Mouse (Mus musculus): ENCODE data around the gene Igf1r. TPM values are rescaled to one million over a fixed set of nuclear protein-coding genes. Genes with fewer than 3 reads are reported as not detected.

The Igf1r gene
- polyA plus RNA-seq, 1 experiment from 2014 or later: 9.6 TPM

DNA sequence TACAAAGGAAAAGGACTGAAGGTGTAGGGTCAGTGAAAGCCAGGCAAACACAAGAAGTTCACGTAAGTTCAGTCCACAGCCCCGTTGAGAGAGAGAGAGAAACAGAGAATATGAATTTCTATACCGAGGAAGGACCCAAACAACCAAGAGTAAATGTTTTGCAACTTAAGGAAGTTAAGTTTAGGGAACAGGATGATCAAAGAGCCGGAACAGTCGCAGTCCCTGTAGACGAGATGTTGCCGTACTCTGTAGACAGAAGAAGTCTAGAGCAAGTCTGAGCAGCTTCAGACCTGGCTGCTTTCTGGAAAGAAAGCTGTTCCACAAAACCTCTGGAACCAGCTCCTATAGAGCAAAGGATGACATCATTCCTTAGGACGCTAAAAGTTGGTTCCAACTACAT is 160.0 kb downstream of the Igf1r start:
- ATAC-seq: no peak
- H3K27ac ChIP-seq: no peak overlapping the region
- peaks cover 56% of the 10 kb centered on the region for H3K4me1 ChIP-seq
- H3K4me2 ChIP-seq: no peak overlapping the region
- WGBS (ENCODE audit: insufficient replicate concordance): 65% methylated on average over 8 of the region's 8 CpGs
- no peaks in the 10 kb centered on the region for H3K36me3 ChIP-seq
- H3K9ac ChIP-seq: no peak overlapping the region
- H3K4me3 ChIP-seq: no peak overlapping the region
- no peaks in the 10 kb centered on the region for H3K9me3 ChIP-seq (replicated peaks)
- peaks cover 15% of the 10 kb centered on the region; the same call in 1 of the 2 replicates for H3K27me3 ChIP-seq (replicated peaks)

DNA sequence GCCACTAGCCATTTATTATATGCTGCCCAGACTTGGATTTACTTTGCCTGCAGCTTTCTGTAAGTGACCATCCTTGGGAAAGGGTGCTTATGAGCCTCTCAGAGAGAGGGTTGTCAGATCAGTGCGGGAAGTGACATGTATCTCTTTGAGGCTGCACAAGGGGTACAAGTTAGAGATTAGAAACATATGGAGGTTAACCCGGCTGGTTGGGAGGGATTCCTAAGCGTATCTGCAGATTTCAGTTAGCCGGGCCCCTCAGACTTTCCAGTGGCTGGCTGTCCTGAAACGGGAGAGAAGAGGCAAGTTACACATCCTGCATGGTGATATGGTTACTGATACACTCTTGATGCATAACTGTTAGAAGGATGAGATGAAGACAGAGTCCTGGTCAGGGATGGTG is 161.7 kb downstream of the Igf1r start:
- Histone ChIP-seq H3K36me3 (no peaks in the 10 kb centered on the region), H3K9me3 (replicated peaks) (no peaks in the 10 kb centered on the region), H3K4me1 (peaks cover 70% of the 10 kb centered on the region), H3K4me2 (peak overlapping the region; percentile 68), H3K9ac (no peak overlapping the region), H3K4me3 (0 out of 2 replicates have a peak overlapping the region, but pooled peaks have one; percentile 34), H3K27ac (0 out of 2 replicates have a peak overlapping the region, but pooled peaks have one; percentile 78), H3K27me3 (replicated peaks) (peaks cover 18% of the 10 kb centered on the region; the same call in 1 of the 2 replicates)
- 15% methylated on average over 5 of the region's 5 CpGs for WGBS (ENCODE audit: insufficient replicate concordance)
- ATAC-seq: peak; percentile 61

DNA sequence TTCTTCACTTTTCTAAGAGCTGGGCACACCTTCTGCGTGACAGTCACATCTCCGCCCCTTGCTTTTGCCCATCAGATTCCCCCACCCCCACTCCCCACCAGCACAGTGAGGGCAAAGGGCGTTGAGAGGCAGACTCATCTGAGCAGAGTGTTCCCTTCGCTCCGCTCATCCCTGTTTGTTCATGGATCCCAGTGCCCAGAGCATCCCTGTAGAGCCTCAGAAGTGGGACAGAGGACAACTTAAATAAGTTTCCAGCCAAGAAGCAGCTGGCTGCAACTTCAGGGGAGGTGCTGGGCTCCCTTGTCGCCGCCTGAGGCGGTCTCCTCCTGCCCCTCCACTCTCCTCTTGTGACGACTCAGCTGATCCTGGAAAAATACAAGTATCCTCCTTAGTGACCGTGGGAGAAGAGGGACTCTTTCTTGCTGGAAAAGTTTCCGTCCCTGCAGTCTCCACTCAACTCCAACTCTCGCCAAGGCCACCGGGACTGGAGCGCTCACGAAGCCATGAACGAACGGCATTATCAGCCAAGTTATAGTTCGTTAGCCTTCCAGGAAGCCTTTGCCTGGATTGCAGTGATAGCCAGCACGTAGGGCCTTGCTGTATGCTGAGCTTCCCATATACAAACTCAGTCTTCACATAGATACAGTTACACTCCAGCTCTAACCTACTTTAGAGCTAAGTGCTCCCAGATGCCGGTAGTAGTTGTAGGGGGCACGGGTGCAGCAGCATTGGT is 162.5 kb downstream of the Igf1r start:
- Histone ChIP-seq H3K4me3 (peak overlapping the region; percentile 34), H3K27me3 (replicated peaks) (peaks cover 15% of the 10 kb centered on the region; the same call in 1 of the 2 replicates), H3K4me1 (peaks cover 73% of the 10 kb centered on the region), H3K9me3 (replicated peaks) (no peaks in the 10 kb centered on the region), H3K36me3 (no peaks in the 10 kb centered on the region), H3K9ac (peak overlapping the region; percentile 64), H3K4me2 (peak overlapping the region; percentile 68), H3K27ac (peak overlapping the region; percentile 78)
- 29% methylated on average over 21 of the region's 21 CpGs for WGBS (ENCODE audit: insufficient replicate concordance)
- ATAC-seq: peak; percentile 83

DNA sequence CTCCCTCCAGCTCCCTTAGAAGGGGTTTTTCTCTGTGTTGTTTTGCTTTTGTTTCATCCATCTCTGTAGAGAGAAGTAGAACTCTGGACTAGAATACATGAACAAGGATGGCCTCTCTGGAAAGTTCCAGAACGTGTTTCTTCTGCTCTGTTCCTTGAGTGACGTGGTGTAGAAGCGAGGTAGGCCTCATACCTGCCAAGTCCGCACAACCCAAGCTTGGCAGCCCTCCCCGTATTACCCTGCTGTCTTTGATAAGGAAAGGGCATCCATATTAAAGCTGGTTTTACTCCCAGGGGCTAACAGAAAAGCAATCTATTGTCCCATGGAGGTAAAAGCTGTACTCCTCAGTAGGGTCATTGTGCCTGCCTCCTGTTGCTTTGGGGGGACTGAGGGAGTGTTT is 164.9 kb downstream of the Igf1r start:
- H3K27me3 ChIP-seq (replicated peaks): peaks cover 20% of the 10 kb centered on the region; the same call in 1 of the 2 replicates
- 74% methylated on average over 5 of the region's 5 CpGs for WGBS (ENCODE audit: insufficient replicate concordance)
- no peak overlapping the region for H3K4me3 ChIP-seq
- no peaks in the 10 kb centered on the region for H3K9me3 ChIP-seq (replicated peaks)
- H3K27ac ChIP-seq: no peak overlapping the region
- no peak overlapping the region for H3K4me2 ChIP-seq
- ATAC-seq: no peak
- H3K4me1 ChIP-seq: peaks cover 83% of the 10 kb centered on the region
- H3K36me3 ChIP-seq: no peaks in the 10 kb centered on the region
- H3K9ac ChIP-seq: no peak overlapping the region

DNA sequence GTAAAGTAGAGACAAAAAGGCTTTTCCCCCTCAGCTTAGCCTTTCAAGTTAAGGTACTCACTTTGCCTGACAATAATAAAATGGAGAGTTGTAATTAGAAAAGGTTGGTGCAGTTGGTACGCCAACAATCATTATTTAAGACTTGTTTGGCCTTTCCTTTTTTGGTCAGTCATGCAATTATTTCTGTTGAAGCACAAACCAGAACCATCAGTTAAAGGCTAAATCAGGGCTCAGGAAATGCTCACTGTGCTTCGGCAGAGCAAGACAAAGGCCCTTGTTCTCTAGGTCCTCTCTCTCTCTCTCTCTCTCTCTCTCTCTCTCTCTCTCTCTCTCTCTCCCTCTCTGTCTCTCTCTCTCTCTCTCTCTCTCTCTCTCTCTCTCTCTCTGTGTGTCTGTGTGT is 165.4 kb downstream of the Igf1r start:
- H3K27me3 ChIP-seq (replicated peaks): peaks cover 23% of the 10 kb centered on the region; the same call in 1 of the 2 replicates
- no peaks in the 10 kb centered on the region for H3K36me3 ChIP-seq
- no peak overlapping the region for H3K4me2 ChIP-seq
- no peak for ATAC-seq
- H3K27ac ChIP-seq: no peak overlapping the region
- WGBS (ENCODE audit: insufficient replicate concordance): 59% methylated on average over 2 of the region's 2 CpGs
- no peak overlapping the region for H3K4me3 ChIP-seq
- no peaks in the 10 kb centered on the region for H3K9me3 ChIP-seq (replicated peaks)
- H3K9ac ChIP-seq: no peak overlapping the region
- peaks cover 81% of the 10 kb centered on the region for H3K4me1 ChIP-seq

DNA sequence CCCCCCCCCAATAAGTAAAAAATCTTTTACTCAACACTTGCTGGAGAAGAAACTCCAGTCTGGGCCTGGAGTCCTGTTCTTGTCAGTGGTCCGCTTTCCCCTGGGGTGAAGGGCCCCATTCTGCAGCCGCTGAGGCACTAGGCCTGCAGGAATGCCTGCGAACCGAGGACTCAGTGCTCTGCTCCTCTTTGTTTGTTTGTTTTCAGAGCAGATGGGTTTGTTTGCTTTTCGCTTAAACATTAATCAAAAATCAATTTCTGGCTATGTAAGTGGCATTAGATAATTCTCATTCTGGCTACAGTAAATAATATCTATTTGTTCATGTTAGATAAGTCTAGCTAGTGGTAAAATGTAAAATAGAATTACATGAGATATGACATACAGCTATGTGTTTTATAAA is 167.0 kb downstream of the Igf1r start:
- peaks cover 25% of the 10 kb centered on the region; the same call in 1 of the 2 replicates for H3K27me3 ChIP-seq (replicated peaks)
- no peak overlapping the region for H3K9ac ChIP-seq
- H3K4me2 ChIP-seq: no peak overlapping the region
- no peak overlapping the region for H3K4me3 ChIP-seq
- H3K27ac ChIP-seq: no peak overlapping the region
- H3K4me1 ChIP-seq: peaks cover 65% of the 10 kb centered on the region
- H3K9me3 ChIP-seq (replicated peaks): no peaks in the 10 kb centered on the region
- ATAC-seq: no peak
- WGBS (ENCODE audit: insufficient replicate concordance): 77% methylated on average over 5 of the region's 5 CpGs
- no peaks in the 10 kb centered on the region for H3K36me3 ChIP-seq

DNA sequence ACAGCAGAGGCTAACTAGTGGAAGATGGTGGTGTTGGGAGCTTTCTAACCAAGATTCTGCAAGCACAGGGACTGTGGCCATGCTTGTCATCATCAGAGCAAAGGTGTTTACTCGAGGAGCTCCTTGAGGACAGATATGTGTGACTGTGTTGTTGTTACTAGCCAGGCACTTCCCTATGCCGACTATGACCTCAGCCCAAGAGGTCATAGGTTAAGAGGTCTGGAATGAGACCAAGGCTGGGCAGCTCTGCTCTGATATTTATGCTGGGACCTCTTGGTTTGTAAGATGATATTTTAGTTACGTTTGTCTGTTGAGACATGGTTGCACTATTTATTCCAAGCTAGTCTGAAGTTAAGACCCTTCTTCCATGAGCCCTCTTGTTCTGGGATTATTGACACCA is 169.8 kb downstream of the Igf1r start:
- no peak for ATAC-seq
- 45% methylated on average over 3 of the region's 3 CpGs for WGBS (ENCODE audit: insufficient replicate concordance)
- no peak overlapping the region for H3K4me2 ChIP-seq
- no peaks in the 10 kb centered on the region for H3K36me3 ChIP-seq
- H3K27ac ChIP-seq: no peak overlapping the region
- no peak overlapping the region for H3K9ac ChIP-seq
- H3K4me1 ChIP-seq: peaks cover 58% of the 10 kb centered on the region
- no peak overlapping the region for H3K4me3 ChIP-seq
- no peaks in the 10 kb centered on the region for H3K9me3 ChIP-seq (replicated peaks)
- H3K27me3 ChIP-seq (replicated peaks): peaks cover 24% of the 10 kb centered on the region; the same call in 1 of the 2 replicates

DNA sequence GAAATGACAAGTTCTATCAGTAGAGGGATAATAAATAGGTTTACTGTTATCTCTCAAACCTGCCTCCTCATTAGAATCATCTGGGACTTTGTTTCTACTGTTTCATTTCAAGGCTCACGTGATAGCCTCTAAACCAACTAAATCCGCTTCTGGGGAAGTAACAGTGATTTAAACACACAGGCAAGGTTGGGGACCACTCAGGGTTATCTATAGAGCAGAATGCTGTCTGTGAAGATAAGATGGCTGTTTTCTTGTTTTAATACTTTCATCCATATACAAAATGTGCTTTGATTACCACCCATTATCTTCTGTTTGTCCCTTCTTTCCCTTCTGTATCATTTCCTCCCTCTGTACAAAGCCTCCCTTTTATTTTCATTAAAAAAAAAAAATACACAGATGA is 172.7 kb downstream of the Igf1r start:
- Histone ChIP-seq H3K9me3 (replicated peaks) (no peaks in the 10 kb centered on the region), H3K27me3 (replicated peaks) (peaks cover 20% of the 10 kb centered on the region; the same call in 1 of the 2 replicates), H3K4me3 (no peak overlapping the region), H3K9ac (no peak overlapping the region), H3K4me1 (peaks cover 61% of the 10 kb centered on the region), H3K4me2 (no peak overlapping the region), H3K36me3 (no peaks in the 10 kb centered on the region), H3K27ac (no peak overlapping the region)
- 35% methylated on average over 2 of the region's 2 CpGs for whole genome bisulfite sequencing (ENCODE audit: insufficient replicate concordance)
- no peak for ATAC-seq

DNA sequence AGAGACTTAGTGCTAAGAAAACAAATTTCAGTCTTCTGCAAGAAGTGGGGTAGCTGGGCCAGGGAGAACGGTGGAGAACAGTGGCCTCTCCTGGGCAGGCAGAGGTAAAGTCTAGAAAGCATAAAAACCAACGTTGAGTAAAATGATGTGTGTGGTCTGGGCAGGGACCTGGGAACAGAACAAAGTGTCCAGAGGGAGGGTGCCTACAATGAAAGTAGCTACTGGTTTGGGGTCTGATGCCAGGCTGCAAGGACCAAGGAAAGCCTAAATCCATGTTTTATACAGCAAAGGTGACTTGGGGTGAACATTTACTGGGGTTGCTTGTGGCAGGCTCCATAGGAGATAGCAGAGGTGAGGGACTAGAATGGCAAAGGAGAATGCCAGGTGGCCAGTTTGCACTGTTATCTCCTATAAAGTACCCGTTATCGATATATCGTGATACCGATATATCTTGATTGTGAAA is 175.2 kb downstream of the Igf1r start:
- Histone ChIP-seq H3K9ac (peak overlapping the region; percentile 81; the same call in 1 of the 2 replicates), H3K4me2 (peak overlapping the region; percentile 87), H3K27ac (peak overlapping the region; percentile 97), H3K9me3 (replicated peaks) (no peaks in the 10 kb centered on the region), H3K4me3 (0 out of 2 replicates have a peak overlapping the region, but pooled peaks have one; percentile 69), H3K36me3 (no peaks in the 10 kb centered on the region), H3K4me1 (peaks cover 58% of the 10 kb centered on the region), H3K27me3 (replicated peaks) (peaks cover 11% of the 10 kb centered on the region; the same call in 1 of the 2 replicates)
- ATAC-seq: no peak
- 22% methylated on average over 6 of the region's 6 CpGs for WGBS (ENCODE audit: insufficient replicate concordance)

DNA sequence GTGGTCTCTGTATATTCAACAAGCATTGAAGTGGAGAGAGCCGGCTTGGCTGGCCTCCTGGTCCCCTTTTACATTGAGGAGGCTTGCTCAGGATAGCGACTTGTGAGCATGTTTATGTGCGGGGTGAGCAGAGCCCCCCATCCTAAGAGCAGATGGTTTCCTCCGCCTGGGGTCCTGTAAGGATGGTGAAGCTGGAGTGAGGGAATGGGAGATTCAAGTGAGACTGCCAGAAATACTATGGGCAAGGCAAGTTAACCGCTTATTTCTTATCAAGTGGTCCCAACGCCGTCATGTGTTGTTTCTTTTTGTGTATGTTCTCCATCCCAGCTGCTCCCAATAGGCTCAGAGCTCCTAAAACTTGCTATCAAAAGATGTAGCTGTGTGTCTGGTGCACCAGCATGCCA is 175.6 kb downstream of the Igf1r start:
- H3K4me1 ChIP-seq: peaks cover 62% of the 10 kb centered on the region
- no peak for ATAC-seq
- 15% methylated on average over 7 of the region's 7 CpGs for WGBS (ENCODE audit: insufficient replicate concordance)
- H3K27me3 ChIP-seq (replicated peaks): peaks cover 7% of the 10 kb centered on the region; the same call in 1 of the 2 replicates
- peak overlapping the region; percentile 81 for H3K9ac ChIP-seq
- no peaks in the 10 kb centered on the region for H3K36me3 ChIP-seq
- H3K4me3 ChIP-seq: peak overlapping the region; percentile 69
- H3K4me2 ChIP-seq: peak overlapping the region; percentile 87
- no peaks in the 10 kb centered on the region for H3K9me3 ChIP-seq (replicated peaks)
- peak overlapping the region; percentile 97 for H3K27ac ChIP-seq

DNA sequence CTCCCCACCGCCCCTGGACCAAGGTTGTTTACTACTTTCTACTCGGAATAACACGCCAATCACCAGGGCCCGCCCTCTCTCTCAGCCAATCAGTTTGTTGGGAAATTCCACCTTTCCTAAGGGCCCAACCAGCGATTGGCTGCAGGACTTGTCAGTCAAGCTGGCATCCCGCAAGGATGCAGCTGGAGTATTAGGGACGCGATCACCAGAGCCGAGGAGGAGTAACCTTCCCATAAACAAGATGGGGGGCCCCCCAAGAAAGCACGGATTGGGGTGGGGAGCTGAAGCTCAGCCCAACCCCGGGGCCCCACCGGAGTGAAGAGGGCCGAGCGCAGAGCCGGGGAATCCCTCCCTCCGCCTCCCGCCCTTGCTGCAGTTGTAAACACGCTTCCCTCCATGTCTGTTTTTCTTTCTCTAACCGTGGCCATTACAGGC is 176.5 kb downstream of the Igf1r start:
- Histone ChIP-seq H3K27ac (peak overlapping the region; percentile 97), H3K36me3 (no peaks in the 10 kb centered on the region), H3K27me3 (replicated peaks) (0 out of 2 replicates have a peak, but pooled peaks cover 3% of the 10 kb centered on the region), H3K4me3 (peak overlapping the region; percentile 69), H3K9ac (peak overlapping the region; percentile 81), H3K9me3 (replicated peaks) (no peaks in the 10 kb centered on the region), H3K4me1 (peaks cover 69% of the 10 kb centered on the region), H3K4me2 (peak overlapping the region; percentile 87)
- under 1% methylated on average over 19 of the region's 19 CpGs for WGBS (ENCODE audit: insufficient replicate concordance)
- ATAC-seq: peak; percentile 93

DNA sequence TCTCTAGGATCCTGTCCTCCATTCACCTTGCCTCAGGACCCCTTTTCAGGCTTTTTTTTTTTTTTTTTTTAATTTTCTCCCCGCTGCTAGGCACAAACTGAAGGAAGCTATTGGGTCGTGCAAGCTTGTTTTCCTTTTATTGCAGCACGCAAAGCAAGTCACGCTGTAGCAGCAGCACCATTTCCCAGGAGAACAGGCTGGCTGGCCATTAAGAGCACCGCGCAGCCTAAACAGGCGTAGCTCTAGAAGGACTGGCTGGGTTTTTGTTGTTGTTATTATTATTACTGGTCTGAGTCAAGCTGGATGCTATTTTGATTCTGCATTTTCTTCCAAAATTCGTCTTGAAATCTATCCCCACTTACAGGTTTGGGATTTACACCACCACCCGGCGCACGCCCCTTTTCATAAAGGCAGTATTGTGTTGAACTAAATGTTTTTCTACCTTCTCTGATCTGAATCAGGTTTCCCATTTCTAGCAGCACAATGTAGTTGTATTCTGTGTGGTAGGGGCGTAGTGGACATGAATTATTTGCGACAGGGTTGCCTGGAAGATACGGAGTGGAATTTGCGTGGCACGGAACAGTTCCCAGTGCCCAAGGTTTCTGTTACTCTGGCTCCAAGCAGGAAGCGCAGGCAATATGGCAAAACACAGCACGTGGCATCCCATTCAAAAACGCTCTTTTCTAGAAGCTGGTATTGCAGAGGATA is 177.1 kb downstream of the Igf1r start:
- no peaks in the 10 kb centered on the region for H3K36me3 ChIP-seq
- ATAC-seq: no peak
- no peaks in the 10 kb centered on the region for H3K9me3 ChIP-seq (replicated peaks)
- H3K4me1 ChIP-seq: peaks cover 69% of the 10 kb centered on the region
- 2% methylated on average over 19 of the region's 19 CpGs for WGBS (ENCODE audit: insufficient replicate concordance)
- peak overlapping the region; percentile 97 for H3K27ac ChIP-seq
- H3K4me3 ChIP-seq: peak overlapping the region; percentile 69
- H3K27me3 ChIP-seq (replicated peaks): 0 out of 2 replicates have a peak, but pooled peaks cover 3% of the 10 kb centered on the region
- peak overlapping the region; percentile 87 for H3K4me2 ChIP-seq
- H3K9ac ChIP-seq: peak overlapping the region; percentile 81

All from liver, embryonic 12.5 days (tissue).